Mouse (Mus musculus): ENCODE data around the gene Dok1.

- no peak for TF ChIP-seq CTCF (IDR thresholded peaks at IDR 0.05; ENCODE audit: low read depth)
- no peak for TF ChIP-seq EP300 (IDR thresholded peaks at IDR 0.05; ENCODE audit: low read depth)
Measured at GRCm38 (mm10) chr6:83068221-83068620, 35.0 kb upstream of the Dok1 start.
